Mouse (Mus musculus): Measurements from ENCODE around the gene Ifi214. TPM values are rescaled to one million over a fixed set of nuclear protein-coding genes. Genes with fewer than 3 reads are reported as not detected.
"Not testable (repeated sequence)": the region's sequence is repeated elsewhere in the genome, so short reads cannot be mapped to it uniquely, and the experiment has no call there.

The Ifi214 gene
- not detected for total RNA-seq (2021)
- long read RNA-seq, experiment 1, result 0 reads
- long read RNA-seq, experiment 2, result 0 reads

DNA sequence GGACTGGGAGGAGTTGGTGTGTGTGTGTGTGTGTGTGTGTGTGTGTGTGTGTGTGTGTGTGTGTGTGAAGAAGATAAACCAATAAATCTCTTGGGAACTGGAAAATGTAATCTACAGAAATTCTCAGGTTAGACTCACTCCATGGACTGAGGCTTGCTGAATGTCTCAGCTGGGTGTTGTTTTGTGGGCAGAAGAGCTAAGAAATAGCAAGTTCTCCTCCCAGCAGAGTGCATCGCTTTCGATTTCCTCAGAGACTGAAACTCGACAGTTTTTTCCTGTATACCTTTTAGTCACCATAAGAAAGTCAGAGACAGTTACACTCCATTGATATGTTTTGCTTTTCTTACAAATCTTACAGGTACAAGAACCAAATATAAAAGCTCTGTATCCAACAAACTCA, at the start of gene Ifi214:
Ifi214 (minus strand) TSS at position 167 of the 400 bp plus-strand sequence.
- DNase-seq (ENCODE audit: low spot score in 2 of 2), result not testable (repeated sequence)

DNA sequence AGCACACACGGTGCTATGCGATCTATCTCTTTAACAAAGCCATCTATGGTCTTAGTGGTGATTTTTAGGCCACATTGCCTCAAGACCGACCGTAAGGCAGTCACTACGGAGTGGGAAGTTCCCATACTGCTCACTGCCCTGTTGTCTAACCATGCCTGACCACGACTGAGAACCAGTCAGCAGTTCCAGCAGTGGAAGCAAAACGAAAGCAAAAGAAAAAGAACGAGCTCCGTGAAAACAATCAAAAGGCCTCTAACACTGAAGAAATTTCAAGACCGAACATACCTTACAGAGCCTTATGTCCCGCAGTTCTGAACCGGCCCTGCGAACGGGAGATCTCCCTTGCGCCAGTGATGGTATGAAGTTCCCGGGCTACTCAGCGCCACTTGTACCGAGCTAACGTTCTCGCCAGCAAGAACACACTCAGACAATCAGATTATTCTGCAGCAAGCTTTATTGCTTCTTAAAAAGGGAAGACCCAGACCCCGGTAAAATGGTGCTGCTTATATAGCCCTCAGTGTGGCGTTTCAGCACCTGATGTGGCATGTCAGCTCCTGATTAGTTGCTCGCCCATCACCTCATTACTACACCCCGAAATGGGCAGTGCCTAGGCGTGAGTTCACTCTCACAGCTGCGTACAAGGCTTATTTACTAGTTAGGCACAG, 44.3 kb upstream of the Ifi214 start:
- no peak for DNase-seq (ENCODE audit: low spot score in 2 of 2)

- no peak for DNase-seq (ENCODE audit: low spot score in 2 of 2)
These were observed 43.3 kb upstream of the Ifi214 start for GRCm38 (mm10) chr1:173579079-173579478.

- not testable (repeated sequence) for DNase-seq (ENCODE audit: low spot score in 2 of 2)
These were observed 14.8 kb upstream of the Ifi214 start for GRCm38 (mm10) chr1:173550491-173551050.

DNA sequence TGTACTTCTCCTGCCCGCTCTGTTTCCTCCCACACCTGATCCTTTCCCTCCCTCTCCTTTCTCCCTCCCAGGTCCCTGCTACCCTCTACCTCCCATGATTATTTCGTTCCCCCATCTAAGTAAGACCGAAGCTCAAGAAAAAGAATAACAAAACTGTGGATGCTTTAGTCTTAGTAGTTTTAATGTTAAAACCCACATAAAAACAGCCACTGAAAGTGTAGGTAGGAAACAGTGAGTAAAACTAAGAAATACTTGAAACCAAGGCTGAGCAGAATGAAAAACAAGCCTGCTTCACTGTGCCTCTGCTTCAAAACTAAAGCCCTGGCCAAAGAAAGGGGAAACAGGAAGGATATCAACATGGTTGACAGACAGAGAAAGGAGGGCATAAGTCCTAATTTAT, 13.0 kb upstream of the Ifi214 start:
- DNase-seq (ENCODE audit: low spot score in 2 of 2), result not testable (repeated sequence)

DNA sequence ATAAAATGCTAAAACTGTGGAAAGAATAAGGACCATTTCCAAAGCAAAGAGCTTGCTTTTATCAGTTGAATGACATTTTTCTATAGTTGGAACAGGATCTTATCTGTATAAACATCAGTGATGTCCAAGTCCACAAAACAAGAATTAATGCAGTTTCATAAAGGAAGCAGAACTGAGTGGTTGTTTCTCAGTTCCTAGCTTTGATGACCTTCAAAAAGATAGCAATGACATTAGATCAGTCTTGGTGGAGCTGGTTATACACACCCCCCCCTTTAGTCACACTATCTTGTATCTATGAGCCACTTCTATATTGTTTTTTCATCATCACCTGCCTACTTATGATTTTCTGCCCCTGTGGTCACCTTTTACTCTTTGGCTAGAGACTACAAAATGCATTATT, 14.3 kb downstream of the Ifi214 start:
- no peak for DNase-seq (ENCODE audit: low spot score in 2 of 2)

- not testable (repeated sequence) for DNase-seq (ENCODE audit: low spot score in 2 of 2)
These were observed 25.2 kb downstream of the Ifi214 start for GRCm38 (mm10) chr1:173510595-173510994.

DNA sequence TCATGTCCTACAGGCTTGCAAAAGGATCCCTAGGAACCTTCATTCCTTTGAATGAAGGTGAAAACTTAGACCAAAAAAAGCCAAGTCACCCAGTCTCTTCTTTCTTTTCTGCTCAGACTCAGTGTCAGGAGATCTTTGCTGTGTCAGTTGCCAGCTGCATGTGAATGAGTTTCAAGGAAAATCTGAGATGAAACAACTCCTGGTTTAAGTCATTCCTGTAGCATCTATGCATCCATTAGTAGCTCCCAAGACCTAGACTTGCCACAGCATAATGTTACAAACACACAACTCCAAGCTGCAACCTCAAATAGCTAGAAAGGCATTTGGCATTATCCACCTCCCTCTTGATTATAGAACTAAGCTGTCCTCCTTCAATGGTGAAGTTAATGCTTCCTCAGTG, 44.3 kb downstream of the Ifi214 start:
- DNase-seq (ENCODE audit: low spot score in 2 of 2), result not testable (repeated sequence)

DNA sequence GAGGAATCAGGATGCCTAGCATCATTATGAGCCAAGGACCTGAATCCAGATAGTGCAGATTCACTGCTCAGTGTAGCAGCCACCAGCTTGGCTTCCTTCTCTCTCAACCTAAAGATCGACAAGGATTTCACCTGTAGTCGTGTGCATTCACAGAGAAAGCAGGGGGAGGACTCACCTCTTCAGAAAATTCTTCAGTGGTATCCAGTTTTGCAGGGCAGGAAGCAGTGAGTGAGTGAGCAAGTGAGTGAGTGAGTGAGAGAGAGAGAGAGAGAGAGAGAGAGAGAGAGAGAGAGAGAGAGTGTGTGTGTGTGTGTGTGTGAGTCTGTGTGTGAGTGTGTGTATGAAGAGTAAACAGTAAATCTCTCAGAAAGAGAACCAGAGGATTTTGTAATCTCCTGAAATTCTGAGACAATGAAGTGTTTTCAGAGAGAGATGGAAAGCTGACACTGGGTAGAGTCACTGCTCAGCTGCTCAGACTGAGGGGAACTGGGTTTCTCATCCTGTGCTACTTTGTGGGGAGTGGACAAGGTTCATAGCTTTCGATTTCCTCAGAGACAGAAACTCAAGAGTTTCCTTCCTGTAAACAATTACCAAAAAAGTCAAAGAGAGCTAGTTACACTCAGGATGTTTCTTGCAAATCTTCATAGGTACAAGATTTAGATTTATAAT, 44.8 kb downstream of the Ifi214 start, which contains the start of gene Ifi206:
Ifi206 (minus strand) TSS at position 230 of the 669 bp plus-strand sequence.
- DNase-seq (ENCODE audit: low spot score in 2 of 2), result not testable (repeated sequence)

- not testable (repeated sequence) for DNase-seq (ENCODE audit: low spot score in 2 of 2)
These were observed 54.6 kb downstream of the Ifi214 start for GRCm38 (mm10) chr1:173481182-173481574.

- not testable (repeated sequence) for DNase-seq (ENCODE audit: low spot score in 2 of 2)
These were observed 55.2 kb downstream of the Ifi214 start for GRCm38 (mm10) chr1:173480399-173481181.

Small RNA genes lying within 50 kb of the gene (microRNA-seq; reads per million reads assigned to microRNA genes)
- not detected for gene Gm44481

Other genes with a start within 250 kb of the Ifi214 start
- gene Ackr1, start 202.2 kb downstream of the Ifi214 start, total RNA-seq (2021), result 1 to 10 TPM; 5.0 to 6.2 TPM
- gene Aim2, start 185.1 kb downstream of the Ifi214 start, total RNA-seq (2021), result 1 to 10 TPM; 2.3 to 2.7 TPM
- gene Cadm3, start 168.3 kb downstream of the Ifi214 start, total RNA-seq (2021), result 10 to 100 TPM; 15.6 to 17.7 TPM
- gene Ifi206, start 44.9 kb downstream of the Ifi214 start, total RNA-seq (2021), result under 1 TPM; 0.17 to 0.34 TPM
- gene Ifi213, start 63.3 kb upstream of the Ifi214 start, total RNA-seq (2021), result under 1 TPM; 0.31 to 0.39 TPM
- under 1 TPM; 0.54 to 0.59 TPM for gene Ifi209, start 95.0 kb upstream of the Ifi214 start, total RNA-seq (2021)
- gene Ifi208, start 137.7 kb upstream of the Ifi214 start, total RNA-seq (2021), result under 1 TPM; 0.28 to 0.65 TPM
- 1 to 10 TPM; 2.6 to 2.8 TPM for gene Ifi207, start 205.8 kb upstream of the Ifi214 start, total RNA-seq (2021)
- gene Ifi204, start 231.0 kb upstream of the Ifi214 start, total RNA-seq (2021), result 1 to 10 TPM; 3.1 to 3.6 TPM